Mouse (Mus musculus): Measurements from ENCODE around the gene Gna12. TPM values are rescaled to one million over a fixed set of nuclear protein-coding genes. Genes with fewer than 3 reads are reported as not detected.

The Gna12 gene
- polyA plus RNA-seq, 1 experiment from 2014 or later: 23.9 TPM

DNA sequence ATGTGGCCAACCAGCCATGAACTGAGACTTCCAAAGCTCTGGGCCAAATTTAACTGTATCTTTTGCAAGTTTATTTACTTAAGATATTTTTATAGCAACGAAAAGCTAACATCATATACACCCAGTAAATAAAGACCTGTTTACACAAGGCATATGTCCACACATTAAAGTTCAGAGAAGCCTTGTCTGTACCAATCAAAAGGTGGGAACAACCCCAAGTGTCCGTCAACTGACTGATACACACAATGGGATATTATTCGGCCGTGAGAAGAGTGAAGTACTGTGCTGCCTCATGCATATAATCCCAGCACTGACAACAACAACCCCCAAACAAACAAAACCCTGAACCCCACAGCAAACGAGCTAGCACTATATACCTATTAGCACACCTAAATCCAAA is 18.2 kb downstream of the Gna12 start:
- no peak for ATAC-seq (ENCODE audit: low FRiP score)
- Histone ChIP-seq H3K4me2 (no peak overlapping the region), H3K4me3 (replicated peaks) (no peak overlapping the region), H3K36me3 (replicated peaks) (no peaks in the 10 kb centered on the region), H3K9ac (no peak overlapping the region), H3K4me1 (peaks cover 46% of the 10 kb centered on the region), H3K27me3 (no peaks in the 10 kb centered on the region), H3K27ac (no peak overlapping the region), H3K9me3 (no peaks in the 10 kb centered on the region)
- 52% methylated on average over 5 of the region's 5 CpGs for WGBS

DNA sequence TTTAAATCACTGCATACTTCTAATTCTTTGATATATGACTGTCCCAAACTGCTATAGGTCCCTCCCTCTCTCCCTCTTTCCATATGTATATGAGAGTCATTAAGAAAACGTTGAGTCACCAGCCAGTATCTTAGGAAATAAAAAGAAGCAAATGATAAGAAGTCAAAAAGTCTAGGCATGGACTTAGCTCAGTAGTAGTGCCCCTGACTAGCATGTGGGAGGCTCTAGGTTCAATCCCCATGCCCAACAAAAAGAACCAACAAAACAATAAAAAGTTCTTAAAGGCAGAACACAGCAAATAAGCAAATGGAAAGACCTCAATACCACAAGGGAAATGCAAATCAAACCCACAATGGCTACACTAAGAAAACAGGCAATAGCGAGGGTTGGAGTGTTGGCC is 18.8 kb downstream of the Gna12 start:
- no peaks in the 10 kb centered on the region for H3K9me3 ChIP-seq
- no peaks in the 10 kb centered on the region for H3K27me3 ChIP-seq
- no peak overlapping the region for H3K9ac ChIP-seq
- no peaks in the 10 kb centered on the region for H3K36me3 ChIP-seq (replicated peaks)
- ATAC-seq (ENCODE audit: low FRiP score): no peak
- no peak overlapping the region for H3K4me2 ChIP-seq
- no peak overlapping the region for H3K27ac ChIP-seq
- 62% methylated on average over 2 of the region's 2 CpGs for WGBS
- H3K4me1 ChIP-seq: peaks cover 46% of the 10 kb centered on the region
- H3K4me3 ChIP-seq (replicated peaks): no peak overlapping the region

DNA sequence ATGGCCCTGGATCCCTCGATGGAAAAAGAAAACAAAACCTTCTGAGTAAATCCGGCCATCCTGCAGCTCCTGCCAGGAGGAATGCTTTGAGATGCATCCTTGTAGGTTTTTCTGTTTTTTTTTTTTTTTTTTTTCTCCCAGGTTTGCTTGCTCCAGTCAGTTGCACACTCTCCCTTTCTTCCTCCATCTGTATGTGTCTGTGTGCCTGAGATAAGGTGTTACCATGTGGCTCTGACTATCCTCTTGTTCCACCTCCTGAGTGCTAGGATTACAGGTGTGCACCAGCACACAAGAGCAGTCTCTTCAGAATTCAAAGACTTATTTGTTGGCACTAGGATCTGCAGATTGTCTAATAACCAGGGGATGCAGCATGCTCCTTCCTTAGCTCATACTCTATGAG is 23.3 kb downstream of the Gna12 start:
- WGBS: 54% methylated on average over 2 of the region's 2 CpGs
- no peaks in the 10 kb centered on the region for H3K27me3 ChIP-seq
- H3K27ac ChIP-seq: no peak overlapping the region
- H3K9ac ChIP-seq: no peak overlapping the region
- H3K9me3 ChIP-seq: no peaks in the 10 kb centered on the region
- H3K4me2 ChIP-seq: no peak overlapping the region
- peaks cover 19% of the 10 kb centered on the region for H3K4me1 ChIP-seq
- no peaks in the 10 kb centered on the region for H3K36me3 ChIP-seq (replicated peaks)
- ATAC-seq (ENCODE audit: low FRiP score): no peak
- H3K4me3 ChIP-seq (replicated peaks): no peak overlapping the region

DNA sequence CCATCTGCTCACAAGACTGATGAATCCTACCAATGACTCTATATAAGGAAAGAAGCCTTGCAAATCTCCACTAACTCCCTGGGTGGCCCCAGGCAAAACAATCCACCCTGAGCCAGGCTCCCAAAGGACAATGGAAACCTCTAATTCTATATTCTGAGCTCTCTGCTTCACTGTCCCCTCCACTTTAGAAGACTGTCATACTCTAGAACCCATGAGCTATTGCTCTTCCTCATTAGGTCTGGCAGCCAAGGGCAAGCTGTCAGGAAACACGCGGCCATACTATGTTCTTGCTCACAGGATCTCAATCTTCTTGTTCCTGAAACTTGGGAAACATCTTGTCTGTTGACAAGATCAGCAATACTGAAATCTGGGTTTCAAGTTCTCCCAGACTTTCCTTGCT is 24.0 kb downstream of the Gna12 start:
- WGBS: 88% methylated on average over 2 of the region's 2 CpGs
- Histone ChIP-seq H3K27ac (no peak overlapping the region), H3K4me2 (no peak overlapping the region), H3K4me3 (replicated peaks) (no peak overlapping the region), H3K27me3 (no peaks in the 10 kb centered on the region), H3K4me1 (peaks cover 14% of the 10 kb centered on the region), H3K36me3 (replicated peaks) (no peaks in the 10 kb centered on the region), H3K9me3 (no peaks in the 10 kb centered on the region), H3K9ac (no peak overlapping the region)
- no peak for ATAC-seq (ENCODE audit: low FRiP score)

DNA sequence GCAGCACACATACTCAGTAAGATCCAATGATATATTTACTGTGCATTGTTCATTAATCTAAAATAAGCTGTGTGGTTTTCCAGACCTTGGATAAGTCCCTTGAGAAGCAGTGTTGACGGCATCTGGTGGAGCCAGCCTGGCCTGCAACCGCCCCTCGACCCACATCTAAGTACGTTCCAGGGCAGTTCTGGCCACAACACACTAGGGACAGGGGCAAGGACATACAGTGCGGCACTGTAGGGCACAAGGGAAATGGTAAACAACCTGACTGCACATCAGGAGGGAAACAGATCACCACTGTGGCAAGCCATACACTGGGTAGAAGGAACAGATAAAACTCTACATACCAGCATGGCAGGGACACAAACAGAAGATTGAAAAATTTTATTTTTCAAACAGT is 28.4 kb downstream of the Gna12 start:
- ATAC-seq (ENCODE audit: low FRiP score): no peak
- no peak overlapping the region for H3K4me3 ChIP-seq (replicated peaks)
- no peak overlapping the region for H3K4me2 ChIP-seq
- H3K36me3 ChIP-seq (replicated peaks): no peaks in the 10 kb centered on the region
- no peak overlapping the region for H3K27ac ChIP-seq
- H3K9me3 ChIP-seq: no peaks in the 10 kb centered on the region
- H3K27me3 ChIP-seq: no peaks in the 10 kb centered on the region
- peaks cover 24% of the 10 kb centered on the region for H3K4me1 ChIP-seq
- H3K9ac ChIP-seq: no peak overlapping the region
- WGBS: 96% methylated on average over 5 of the region's 5 CpGs

DNA sequence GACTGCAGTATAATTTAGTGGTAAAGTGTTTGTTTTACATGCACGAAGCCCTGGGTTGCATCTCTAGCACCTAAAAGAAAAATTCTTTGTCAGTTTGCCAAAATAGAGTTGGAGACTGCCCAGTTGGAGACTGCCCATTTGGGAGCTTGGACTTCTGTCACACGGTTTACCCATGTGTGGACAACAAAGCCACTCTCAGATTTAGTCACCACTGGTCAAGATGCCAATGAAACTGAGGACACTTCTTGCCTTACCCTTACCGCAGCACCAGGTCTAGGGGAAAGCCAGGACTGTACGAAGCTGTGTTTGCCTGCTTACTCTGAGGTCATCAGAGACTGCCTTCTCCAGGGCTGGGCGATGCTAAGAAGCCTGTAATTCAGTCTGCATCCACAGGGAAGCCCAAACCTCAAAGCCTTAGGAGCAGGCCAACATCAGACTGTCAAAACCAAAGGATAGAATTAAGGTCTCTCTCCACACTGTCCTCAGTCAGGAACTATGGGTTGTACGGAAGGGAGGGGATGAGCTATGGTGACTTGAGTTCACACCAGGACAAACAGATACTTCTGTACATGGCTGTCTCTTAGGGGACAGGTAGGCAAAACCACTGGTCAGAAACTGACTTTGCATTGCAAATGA is 29.8 kb downstream of the Gna12 start:
- WGBS: 88% methylated on average over 6 of the region's 6 CpGs
- no peak overlapping the region for H3K9ac ChIP-seq

DNA sequence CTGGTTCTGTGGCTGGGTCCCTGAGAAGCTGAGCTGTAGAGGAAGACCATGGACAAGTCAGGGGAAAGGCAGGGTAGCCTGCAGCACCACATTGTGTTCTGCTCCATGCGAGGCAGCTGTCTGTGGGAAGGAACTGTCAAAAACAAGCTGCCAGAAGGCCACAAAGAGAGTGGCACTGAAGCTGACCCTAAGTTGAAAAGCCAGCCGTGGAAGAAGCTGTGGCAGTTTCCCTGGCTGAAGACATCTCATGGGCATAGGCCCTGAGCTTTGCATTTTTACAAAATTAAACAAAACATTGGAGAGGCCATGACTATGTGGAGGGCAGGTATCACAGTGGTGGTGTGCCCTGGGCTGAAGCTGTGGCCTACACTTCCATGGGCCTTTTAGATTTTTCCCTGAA is 31.0 kb downstream of the Gna12 start:
- Histone ChIP-seq H3K36me3 (replicated peaks) (no peaks in the 10 kb centered on the region), H3K9ac (no peak overlapping the region), H3K27ac (no peak overlapping the region), H3K4me1 (peaks cover 20% of the 10 kb centered on the region), H3K4me3 (replicated peaks) (no peak overlapping the region), H3K9me3 (no peaks in the 10 kb centered on the region), H3K27me3 (no peaks in the 10 kb centered on the region), H3K4me2 (no peak overlapping the region)
- no peak for ATAC-seq (ENCODE audit: low FRiP score)
- 72% methylated on average over 2 of the region's 2 CpGs for WGBS

More for the DNA sequence above, 29.8 kb downstream of the Gna12 start:
- H3K4me2 ChIP-seq: no peak overlapping the region
- H3K4me1 ChIP-seq: peaks cover 24% of the 10 kb centered on the region
- no peak overlapping the region for H3K4me3 ChIP-seq (replicated peaks)
- no peaks in the 10 kb centered on the region for H3K9me3 ChIP-seq
- no peak for ATAC-seq (ENCODE audit: low FRiP score)
- no peaks in the 10 kb centered on the region for H3K27me3 ChIP-seq
- no peak overlapping the region for H3K27ac ChIP-seq
- H3K36me3 ChIP-seq (replicated peaks): no peaks in the 10 kb centered on the region

DNA sequence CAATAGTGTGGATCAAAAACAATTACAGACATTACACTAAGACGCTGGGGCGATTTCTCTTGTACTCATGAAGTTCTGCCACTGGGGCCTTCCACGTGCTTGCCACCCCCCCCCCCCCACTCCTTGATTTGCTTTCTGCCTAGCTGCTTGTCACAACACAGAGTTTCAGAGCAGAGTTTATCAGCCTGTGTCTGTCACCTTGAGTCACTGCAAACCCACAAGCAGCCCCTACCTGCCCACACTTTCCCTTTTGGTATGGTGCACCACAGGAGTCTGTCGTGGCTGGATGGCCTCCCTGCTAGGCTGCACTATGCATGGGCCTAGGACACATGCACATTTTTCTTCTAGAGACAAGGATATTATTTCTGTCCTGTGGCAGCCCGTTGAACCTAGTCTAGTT is 31.5 kb downstream of the Gna12 start:
- Histone ChIP-seq H3K9me3 (no peaks in the 10 kb centered on the region), H3K36me3 (replicated peaks) (no peaks in the 10 kb centered on the region), H3K27me3 (no peaks in the 10 kb centered on the region), H3K27ac (no peak overlapping the region), H3K4me1 (peaks cover 20% of the 10 kb centered on the region), H3K4me2 (no peak overlapping the region), H3K9ac (no peak overlapping the region), H3K4me3 (replicated peaks) (no peak overlapping the region)
- WGBS: 85% methylated on average over 5 of the region's 5 CpGs
- ATAC-seq (ENCODE audit: low FRiP score): no peak

DNA sequence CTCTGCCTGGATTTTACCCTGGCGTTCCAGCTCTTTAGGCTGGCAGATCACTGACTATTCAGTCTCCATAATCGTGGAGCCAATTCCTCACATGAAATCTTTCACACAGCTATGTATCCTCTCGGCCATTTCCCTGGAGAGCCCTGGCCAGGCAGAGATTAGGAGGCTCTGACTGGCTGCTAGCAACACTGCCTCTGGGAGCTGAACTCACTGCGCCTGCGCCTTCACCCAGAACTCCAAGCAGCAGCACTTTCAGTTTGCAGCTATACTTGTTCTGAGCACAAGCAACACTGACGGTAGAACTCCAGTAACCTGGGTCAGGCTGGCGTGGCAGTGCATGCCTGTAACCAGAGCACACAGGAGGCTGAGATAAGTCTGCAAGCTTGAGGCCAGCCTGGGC is 32.1 kb downstream of the Gna12 start:
- no peaks in the 10 kb centered on the region for H3K9me3 ChIP-seq
- no peak overlapping the region for H3K4me3 ChIP-seq (replicated peaks)
- peaks cover 20% of the 10 kb centered on the region for H3K4me1 ChIP-seq
- no peaks in the 10 kb centered on the region for H3K27me3 ChIP-seq
- no peak overlapping the region for H3K4me2 ChIP-seq
- H3K27ac ChIP-seq: no peak overlapping the region
- no peak overlapping the region for H3K9ac ChIP-seq
- no peaks in the 10 kb centered on the region for H3K36me3 ChIP-seq (replicated peaks)
- ATAC-seq (ENCODE audit: low FRiP score): no peak
- 81% methylated on average over 7 of the region's 7 CpGs for WGBS

DNA sequence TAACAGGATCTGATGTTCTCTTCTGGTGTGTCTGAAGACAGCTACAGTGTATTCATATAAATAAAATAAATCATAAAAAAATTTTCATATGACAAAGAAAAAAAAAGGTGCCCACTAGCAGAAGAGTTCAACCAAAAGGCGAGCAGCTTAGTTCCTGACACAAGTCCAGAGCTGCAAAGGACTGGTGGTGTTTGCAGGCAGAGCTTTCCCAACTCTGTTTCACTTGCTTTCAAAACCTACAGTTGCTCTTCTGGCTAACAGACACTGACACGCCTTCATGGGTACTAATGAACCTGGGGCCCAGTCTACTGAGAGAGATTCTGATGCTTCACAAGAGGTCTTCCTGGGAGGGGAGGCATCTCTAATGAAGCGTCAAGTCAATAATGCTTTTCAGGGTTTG is 34.2 kb downstream of the Gna12 start:
- H3K4me2 ChIP-seq: no peak overlapping the region
- H3K9ac ChIP-seq: no peak overlapping the region
- peaks cover 36% of the 10 kb centered on the region for H3K4me1 ChIP-seq
- no peak for ATAC-seq (ENCODE audit: low FRiP score)
- H3K9me3 ChIP-seq: no peaks in the 10 kb centered on the region
- no peaks in the 10 kb centered on the region for H3K27me3 ChIP-seq
- H3K4me3 ChIP-seq (replicated peaks): no peak overlapping the region
- no peak overlapping the region for H3K27ac ChIP-seq
- WGBS: 85% methylated on average over 3 of the region's 3 CpGs
- no peaks in the 10 kb centered on the region for H3K36me3 ChIP-seq (replicated peaks)

DNA sequence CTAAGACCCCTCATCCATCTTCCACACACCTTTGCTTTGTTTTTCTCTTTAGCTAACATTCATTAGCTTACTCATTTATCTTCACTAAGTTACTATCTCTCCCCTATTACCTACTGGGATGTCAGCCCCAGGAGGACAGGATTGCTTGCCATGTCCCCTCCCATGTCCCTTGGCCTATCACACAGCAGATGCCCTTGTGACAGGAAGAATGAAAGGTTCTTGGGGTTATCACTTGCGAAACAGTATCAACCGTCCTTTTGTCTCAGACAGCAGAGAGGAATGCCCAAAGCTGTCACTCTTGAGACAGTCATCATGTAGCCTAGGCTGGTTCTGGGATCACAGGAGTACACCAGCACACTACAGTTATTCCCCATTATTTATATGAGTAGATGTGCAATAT is 35.1 kb downstream of the Gna12 start:
- Histone ChIP-seq H3K4me1 (peaks cover 45% of the 10 kb centered on the region), H3K27ac (no peak overlapping the region), H3K27me3 (no peaks in the 10 kb centered on the region), H3K9me3 (no peaks in the 10 kb centered on the region), H3K4me3 (replicated peaks) (no peak overlapping the region), H3K4me2 (no peak overlapping the region), H3K36me3 (replicated peaks) (no peaks in the 10 kb centered on the region), H3K9ac (no peak overlapping the region)
- no peak for ATAC-seq (ENCODE audit: low FRiP score)
- WGBS: 84% methylated on average over 2 of the region's 2 CpGs

DNA sequence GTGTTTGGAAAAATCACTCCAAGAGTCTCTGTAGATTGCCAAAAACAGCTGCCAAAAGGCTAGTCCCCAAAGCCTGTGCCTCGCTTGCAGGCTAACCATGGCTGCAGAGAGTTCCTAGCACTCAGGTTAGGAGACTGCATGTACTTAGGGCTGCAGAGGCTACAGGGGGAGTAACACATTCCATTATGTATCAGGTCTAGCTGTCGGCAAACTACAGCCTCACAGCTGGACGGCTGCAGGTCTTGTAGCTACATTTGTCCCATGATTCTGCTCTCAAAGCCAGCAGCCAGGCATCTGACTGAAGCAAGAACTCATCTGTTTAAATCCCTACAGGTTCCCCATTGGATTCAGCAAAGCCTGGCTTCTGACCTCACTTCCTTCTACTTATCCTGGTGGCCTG is 35.5 kb downstream of the Gna12 start:
- H3K4me1 ChIP-seq: peaks cover 48% of the 10 kb centered on the region

DNA sequence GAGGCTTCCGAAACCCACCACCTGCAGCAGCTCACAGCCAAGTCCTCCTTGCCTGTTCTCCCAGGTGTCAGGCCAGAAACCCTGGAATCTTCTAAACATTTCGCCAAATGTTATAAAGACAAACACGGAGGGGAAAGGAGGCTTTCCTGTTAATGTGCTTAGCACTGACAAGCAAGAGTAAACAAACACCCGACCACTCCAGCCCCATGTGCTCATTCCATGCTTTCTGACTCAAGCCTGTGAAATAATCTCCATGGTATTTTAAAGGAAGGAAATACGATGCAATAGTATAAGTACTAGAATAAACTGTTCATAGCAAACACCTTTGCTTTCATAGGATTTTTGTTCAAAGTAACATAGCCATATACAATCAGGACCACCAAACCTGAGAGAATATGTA is 38.0 kb downstream of the Gna12 start:
- no peaks in the 10 kb centered on the region for H3K36me3 ChIP-seq (replicated peaks)
- H3K4me3 ChIP-seq (replicated peaks): no peak overlapping the region
- no peaks in the 10 kb centered on the region for H3K9me3 ChIP-seq
- whole genome bisulfite sequencing: 68% methylated on average over 5 of the region's 5 CpGs
- no peak for ATAC-seq (ENCODE audit: low FRiP score)
- peaks cover 38% of the 10 kb centered on the region for H3K4me1 ChIP-seq
- no peaks in the 10 kb centered on the region for H3K27me3 ChIP-seq
- peak overlapping the region; percentile 91 for H3K27ac ChIP-seq
- no peak overlapping the region for H3K9ac ChIP-seq
- no peak overlapping the region for H3K4me2 ChIP-seq

More for the DNA sequence above, 35.5 kb downstream of the Gna12 start:
- no peak overlapping the region for H3K4me2 ChIP-seq
- no peak overlapping the region for H3K27ac ChIP-seq
- H3K9me3 ChIP-seq: no peaks in the 10 kb centered on the region
- no peak overlapping the region for H3K9ac ChIP-seq
- no peaks in the 10 kb centered on the region for H3K27me3 ChIP-seq
- no peak overlapping the region for H3K4me3 ChIP-seq (replicated peaks)
- 57% methylated on average over 3 of the region's 3 CpGs for WGBS
- H3K36me3 ChIP-seq (replicated peaks): no peaks in the 10 kb centered on the region
- no peak for ATAC-seq (ENCODE audit: low FRiP score)
